Mouse (Mus musculus) stomach, postnatal 0 days (tissue): ENCODE data around the gene Sugct. TPM values are rescaled to one million over a fixed set of nuclear protein-coding genes. Genes with fewer than 3 reads are reported as not detected.

ENCODE experiments used
- ATAC-seq: fragments of 200-750 bp; cut with Nextera tagmentation; 2 replicates; pipeline ENCODE4 v1.8.0; 2017; ENCODE audit not compliant: low FRiP score, low TSS enrichment
- DNase-seq: peaks from one replicate; pipeline ENCODE4 v3.0.0-alpha.2; 2016; ENCODE audit warnings: low spot score
- H3K27ac ChIP-seq: fragments of 300-500 bp; sonication (generic); replicated peaks from 2 replicates; pipeline ENCODE4 v1.5.1; 2014; ENCODE audit warnings: mild to moderate bottlenecking, control low read depth
- H3K27me3 ChIP-seq: fragments of 300-500 bp; sonication (generic); 2 replicates; pipeline ENCODE4 v1.6.1; 2014; ENCODE audit warnings: low read length; ENCODE audit not compliant: control insufficient read depth, insufficient read depth
- H3K36me3 ChIP-seq: fragments of 300-500 bp; sonication (generic); 2 replicates; pipeline ENCODE4 v1.6.1; 2014; ENCODE audit warnings: low read length, mixed read lengths; ENCODE audit not compliant: control insufficient read depth, insufficient read depth
- H3K4me1 ChIP-seq: fragments of 300-500 bp; sonication (generic); replicated peaks from 2 replicates; pipeline ENCODE4 v1.6.1; 2014; ENCODE audit warnings: antibody characterized with exemption; ENCODE audit not compliant: control insufficient read depth, insufficient read depth
- H3K4me2 ChIP-seq: fragments of 300-500 bp; sonication (generic); replicated peaks from 2 replicates; pipeline ENCODE4 v1.6.1; 2014; ENCODE audit warnings: low read depth, mild to moderate bottlenecking, control low read depth, moderate library complexity
- H3K4me3 ChIP-seq: fragments of 300-500 bp; sonication (generic); 2 replicates; pipeline ENCODE4 v1.5.1; 2014; ENCODE audit warnings: low read depth, low read length, control low read depth
- H3K9ac ChIP-seq: fragments of 300-500 bp; sonication (generic); 2 replicates; pipeline ENCODE4 v1.6.1; 2014; ENCODE audit warnings: mild to moderate bottlenecking, low read length, control low read depth, mixed read lengths
- H3K9me3 ChIP-seq: fragments of 300-500 bp; sonication (generic); 2 replicates; pipeline ENCODE4 v1.6.1; 2016; ENCODE audit warnings: low read length; ENCODE audit not compliant: control insufficient read depth
- CTCF ChIP-seq: IDR thresholded peaks from 2 replicates; pipeline ENCODE4 v1.5.1; 2016; ENCODE audit warnings: antibody characterized with exemption, low read depth, mild to moderate bottlenecking, moderate library complexity
- EP300 ChIP-seq: optimal IDR thresholded peaks from 2 replicates; pipeline ENCODE3; 2016; ENCODE audit warnings: antibody characterized with exemption
- WGBS: fragments of 180-500 bp; shearing (Covaris S2); extraction: QIAGEN DNeasy Blood & Tissue Kit; methylation state at CpG from one replicate; pipeline ENCODE4 v1.1.7; 2014; 5-methylcytosine and 5-hydroxymethylcytosine counted together
- polyA plus RNA-seq: library from polyadenylated mRNA; unstranded; fragments of >200 nt; fragmentation: Nextera tagmentation; extraction: Ambion mirVana; gene quantifications from 2 replicates; pipeline ENCODE4 v1.2.1, GENCODE M21; 2015

Sugct gene
- polyA plus RNA-seq, 1 experiment from 2014 or later: 6.1 TPM

DNA sequence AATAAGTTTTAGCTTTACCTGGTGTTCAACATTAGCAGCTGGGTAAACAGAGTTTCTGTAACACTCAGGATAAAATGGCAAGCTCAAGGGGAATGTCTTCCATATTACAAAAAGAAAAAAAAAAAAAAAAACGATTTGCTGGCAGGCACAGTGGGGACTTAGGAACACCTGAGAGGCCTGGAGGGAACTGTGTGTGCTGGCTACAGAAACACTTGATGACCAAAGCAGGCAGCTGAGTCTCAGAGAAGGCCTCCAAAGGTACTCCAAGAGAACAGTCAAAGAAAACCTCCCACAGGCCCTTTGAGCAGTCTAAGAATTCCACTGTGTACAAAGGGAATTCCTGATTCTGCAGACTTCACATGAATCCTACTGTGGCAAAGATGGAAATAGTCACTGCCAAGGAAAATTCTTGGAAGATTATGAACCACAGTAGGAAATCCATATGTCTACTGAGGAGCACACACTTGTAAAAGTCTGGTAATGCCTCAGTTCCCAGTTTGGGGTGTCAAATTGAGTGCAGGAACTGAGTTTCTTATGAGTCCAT, 397.8 kb downstream of the Sugct start:
- Histone ChIP-seq H3K4me3 (no peak overlapping the region), H3K36me3 (no peaks in the 10 kb centered on the region), H3K27ac (no peak overlapping the region), H3K4me2 (no peak overlapping the region), H3K27me3 (no peaks in the 10 kb centered on the region), H3K9me3 (no peaks in the 10 kb centered on the region), H3K9ac (no peak overlapping the region), H3K4me1 (no peaks in the 10 kb centered on the region)
- no peak for DNase-seq
- 38% methylated on average over 1 of the region's 1 CpGs for WGBS
- ATAC-seq: no peak
- TF ChIP-seq EP300 (no peak), CTCF (no peak)

- ATAC-seq (no peak), DNase-seq (no peak)
- no peaks in the 10 kb centered on the region for H3K9me3 ChIP-seq
- no peaks in the 10 kb centered on the region for H3K4me1 ChIP-seq
- H3K4me3 ChIP-seq: no peak overlapping the region
- no peak for TF ChIP-seq EP300
- no peak for TF ChIP-seq CTCF
- 40% methylated on average over 4 of the region's 4 CpGs for WGBS
- H3K4me2 ChIP-seq: no peak overlapping the region
- H3K27ac ChIP-seq: no peak overlapping the region
- no peak overlapping the region for H3K9ac ChIP-seq
- H3K27me3 ChIP-seq: no peaks in the 10 kb centered on the region
- no peaks in the 10 kb centered on the region for H3K36me3 ChIP-seq
Observed at GRCm38 (mm10) chr13:17296912-17297311, 398.4 kb downstream of the Sugct start.

GRCm38 (mm10) chr13:17296460-17296859, 398.9 kb downstream of the Sugct start:
- no peak for DNase-seq
- 33% methylated on average over 3 of the region's 3 CpGs for WGBS
- TF ChIP-seq EP300 (no peak), CTCF (no peak)

DNA sequence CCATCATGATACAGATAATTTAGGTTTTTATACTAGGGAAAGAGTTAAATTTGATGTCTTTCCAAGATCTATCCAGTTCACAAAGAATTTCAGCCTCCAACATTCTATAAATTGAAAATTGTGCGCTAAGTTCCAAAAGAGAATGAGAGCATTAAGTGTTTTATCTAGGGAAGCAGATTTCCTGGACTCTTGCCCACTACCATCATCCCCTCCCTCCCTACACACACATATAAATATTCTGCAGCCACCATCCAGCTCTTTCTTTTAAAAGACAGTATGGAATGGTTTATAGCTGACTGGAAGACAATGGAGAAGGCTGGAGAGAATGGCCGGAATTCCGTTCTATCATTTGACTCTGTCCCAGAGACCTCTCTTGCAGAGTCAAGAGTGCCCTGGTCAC, 404.3 kb downstream of the Sugct start:
- H3K9me3 ChIP-seq: no peaks in the 10 kb centered on the region
- H3K27me3 ChIP-seq: no peaks in the 10 kb centered on the region
- no peak overlapping the region for H3K4me3 ChIP-seq
- H3K9ac ChIP-seq: no peak overlapping the region
- no peak overlapping the region for H3K4me2 ChIP-seq
- no peak for TF ChIP-seq CTCF
- TF ChIP-seq EP300: no peak
- 61% methylated on average over 3 of the region's 3 CpGs for WGBS
- no peaks in the 10 kb centered on the region for H3K36me3 ChIP-seq
- H3K4me1 ChIP-seq: 0 out of 2 replicates have a peak, but pooled peaks cover 2% of the 10 kb centered on the region
- no peak overlapping the region for H3K27ac ChIP-seq
- DNase-seq (no peak), ATAC-seq (no peak)

More at GRCm38 (mm10) chr13:17296460-17296859, 398.9 kb downstream of the Sugct start:
- Histone ChIP-seq H3K27me3 (no peaks in the 10 kb centered on the region), H3K36me3 (no peaks in the 10 kb centered on the region), H3K4me2 (no peak overlapping the region), H3K27ac (no peak overlapping the region), H3K4me1 (no peaks in the 10 kb centered on the region), H3K9me3 (no peaks in the 10 kb centered on the region), H3K9ac (no peak overlapping the region), H3K4me3 (no peak overlapping the region)
- ATAC-seq: no peak

GRCm38 (mm10) chr13:17288377-17288776, 407.0 kb downstream of the Sugct start:
- ATAC-seq: no peak
- Histone ChIP-seq H3K9me3 (no peaks in the 10 kb centered on the region), H3K27me3 (no peaks in the 10 kb centered on the region), H3K4me3 (no peak overlapping the region), H3K9ac (no peak overlapping the region), H3K36me3 (no peaks in the 10 kb centered on the region), H3K4me2 (no peak overlapping the region), H3K27ac (no peak overlapping the region), H3K4me1 (0 out of 2 replicates have a peak, but pooled peaks cover 2% of the 10 kb centered on the region)
- WGBS: 42% methylated on average over 1 of the region's 1 CpGs
- DNase-seq: no peak
- no peak for TF ChIP-seq CTCF
- no peak for TF ChIP-seq EP300

- no peak overlapping the region for H3K9ac ChIP-seq
- no peak overlapping the region for H3K4me3 ChIP-seq
- H3K9me3 ChIP-seq: no peaks in the 10 kb centered on the region
- DNase-seq (no peak), ATAC-seq (no peak)
- TF ChIP-seq CTCF (no peak), EP300 (no peak)
- WGBS: 83% methylated on average over 3 of the region's 3 CpGs
- H3K4me2 ChIP-seq: no peak overlapping the region
- no peaks in the 10 kb centered on the region for H3K4me1 ChIP-seq
- H3K27ac ChIP-seq: no peak overlapping the region
- no peaks in the 10 kb centered on the region for H3K27me3 ChIP-seq
- no peaks in the 10 kb centered on the region for H3K36me3 ChIP-seq
Observed at GRCm38 (mm10) chr13:17245936-17246335, 449.4 kb downstream of the Sugct start.
